Mouse (Mus musculus) kidney, embryonic 14.5 days (tissue): Measurements from ENCODE around the gene Slc1a3. TPM values are rescaled to one million over a fixed set of nuclear protein-coding genes. Genes with fewer than 3 reads are reported as not detected.
"Not testable (repeated sequence)": the region's sequence is repeated elsewhere in the genome, so short reads cannot be mapped to it uniquely, and the experiment has no call there.

Source experiments
- ATAC-seq: fragments of 200-750 bp; cut with Nextera tagmentation; 2 replicates; pipeline ENCODE4 v1.8.0; 2017; ENCODE audit warnings: moderate number of reproducible peaks, mild to moderate bottlenecking, moderate TSS enrichment, moderate library complexity; ENCODE audit not compliant: low FRiP score, low TSS enrichment
- H3K27ac ChIP-seq: fragments of 300-500 bp; sonication (generic); 2 replicates; pipeline ENCODE4 v1.5.1; 2014; ENCODE audit warnings: low read depth, mild to moderate bottlenecking, low read length, moderate library complexity, mixed read lengths
- H3K27me3 ChIP-seq: fragments of 300-500 bp; sonication (generic); 2 replicates; pipeline ENCODE4 v1.6.1; 2014; ENCODE audit warnings: mild to moderate bottlenecking, low read length; ENCODE audit not compliant: control insufficient read depth, insufficient read depth
- H3K36me3 ChIP-seq: fragments of 300-500 bp; sonication (generic); 2 replicates; pipeline ENCODE4 v1.6.1; 2014; ENCODE audit warnings: low read length, mixed read lengths; ENCODE audit not compliant: control insufficient read depth, insufficient read depth
- H3K4me1 ChIP-seq: fragments of 300-500 bp; sonication (generic); 2 replicates; pipeline ENCODE4 v1.6.1; 2014; ENCODE audit warnings: low read length, mixed read lengths; ENCODE audit not compliant: control insufficient read depth, insufficient read depth
- H3K4me2 ChIP-seq: fragments of 300-500 bp; sonication (generic); replicated peaks from 2 replicates; pipeline ENCODE4 v1.6.1; 2014; ENCODE audit warnings: low read depth, mild to moderate bottlenecking, low read length
- H3K4me3 ChIP-seq: fragments of 300-500 bp; sonication (generic); 2 replicates; pipeline ENCODE4 v1.5.1; 2014; ENCODE audit warnings: mild to moderate bottlenecking, low read length
- H3K9ac ChIP-seq: fragments of 300-500 bp; sonication (generic); 2 replicates; pipeline ENCODE4 v1.6.1; 2014; ENCODE audit warnings: low read depth, mild to moderate bottlenecking, low read length, moderate library complexity
- H3K9me3 ChIP-seq: fragments of 300-500 bp; sonication (generic); 2 replicates; pipeline ENCODE4 v1.6.1; 2016; ENCODE audit warnings: low read length; ENCODE audit not compliant: control insufficient read depth
- WGBS: fragments of 180-500 bp; shearing (Covaris S2); extraction: QIAGEN DNeasy Blood & Tissue Kit; methylation state at CpG from one replicate; pipeline ENCODE4 v1.1.7; 2014; 5-methylcytosine and 5-hydroxymethylcytosine counted together
- polyA plus RNA-seq: library from polyadenylated mRNA; unstranded; fragments of >200 nt; fragmentation: Nextera tagmentation; extraction: Ambion mirVana; gene quantifications from 2 replicates; pipeline ENCODE4 v1.2.1, GENCODE M21; 2014

Slc1a3 gene
- polyA plus RNA-seq, 1 experiment from 2014 or later: 16.8 TPM

- 65% methylated on average over 2 of the region's 2 CpGs for WGBS
- H3K4me2 ChIP-seq: no peak overlapping the region
- no peak for ATAC-seq
These were observed 1.9 kb upstream of the Slc1a3 start for GRCm38 (mm10) chr15:8712433-8712984.

GRCm38 (mm10) chr15:8711630-8712310 lies 1.2 kb upstream of the Slc1a3 start:
- Histone ChIP-seq H3K27me3 (no peaks in the 10 kb centered on the region), H3K27ac (no peak overlapping the region), H3K4me1 (no peaks in the 10 kb centered on the region), H3K4me3 (no peak overlapping the region), H3K4me2 (no peak overlapping the region), H3K36me3 (no peaks in the 10 kb centered on the region), H3K9ac (no peak overlapping the region), H3K9me3 (no peaks in the 10 kb centered on the region)
- 62% methylated on average over 9 of the region's 9 CpGs for WGBS
- ATAC-seq: no peak

More at GRCm38 (mm10) chr15:8712433-8712984, 1.9 kb upstream of the Slc1a3 start:
- H3K27me3 ChIP-seq: no peaks in the 10 kb centered on the region
- no peaks in the 10 kb centered on the region for H3K4me1 ChIP-seq
- H3K9ac ChIP-seq: no peak overlapping the region
- no peak overlapping the region for H3K4me3 ChIP-seq
- H3K36me3 ChIP-seq: no peaks in the 10 kb centered on the region
- no peaks in the 10 kb centered on the region for H3K9me3 ChIP-seq
- H3K27ac ChIP-seq: no peak overlapping the region

GRCm38 (mm10) chr15:8709578-8709977 lies 986 bp downstream of the Slc1a3 start:
- Histone ChIP-seq H3K9ac (peak overlapping the region; percentile 47; the same call in 1 of the 2 replicates), H3K27ac (no peak overlapping the region), H3K4me1 (no peaks in the 10 kb centered on the region), H3K4me2 (peak overlapping the region; percentile 87), H3K36me3 (no peaks in the 10 kb centered on the region), H3K4me3 (peak overlapping the region; percentile 60), H3K27me3 (no peaks in the 10 kb centered on the region), H3K9me3 (no peaks in the 10 kb centered on the region)
- no peak; the same call in 1 of the 2 replicates for ATAC-seq
- under 1% methylated on average over 11 of the region's 11 CpGs for WGBS

- ATAC-seq: no peak
- Histone ChIP-seq H3K4me2 (no peak overlapping the region), H3K9me3 (no peaks in the 10 kb centered on the region), H3K36me3 (no peaks in the 10 kb centered on the region), H3K27me3 (no peaks in the 10 kb centered on the region), H3K9ac (no peak overlapping the region), H3K4me1 (no peaks in the 10 kb centered on the region), H3K4me3 (no peak overlapping the region), H3K27ac (no peak overlapping the region)
- 91% methylated on average over 5 of the region's 5 CpGs for WGBS
These were observed 4.0 kb downstream of the Slc1a3 start for GRCm38 (mm10) chr15:8706613-8707012.

- Histone ChIP-seq H3K36me3 (no peaks in the 10 kb centered on the region), H3K9ac (no peak overlapping the region), H3K27ac (no peak overlapping the region), H3K4me3 (no peak overlapping the region), H3K4me2 (no peak overlapping the region), H3K9me3 (no peaks in the 10 kb centered on the region), H3K4me1 (no peaks in the 10 kb centered on the region), H3K27me3 (no peaks in the 10 kb centered on the region)
- WGBS: 86% methylated on average over 4 of the region's 4 CpGs
- ATAC-seq: no peak
These were observed 4.4 kb downstream of the Slc1a3 start for GRCm38 (mm10) chr15:8706178-8706577.

- not testable (repeated sequence) for ATAC-seq, H3K27ac ChIP-seq, H3K36me3 ChIP-seq, H3K4me3 ChIP-seq, H3K4me2 ChIP-seq, H3K9me3 ChIP-seq, H3K9ac ChIP-seq, H3K4me1 ChIP-seq, H3K27me3 ChIP-seq
- WGBS: 100% methylated on average over 1 of the region's 1 CpGs
These were observed 5.0 kb downstream of the Slc1a3 start for GRCm38 (mm10) chr15:8705560-8705959.

- H3K4me1 ChIP-seq: no peaks in the 10 kb centered on the region
- H3K9me3 ChIP-seq: no peaks in the 10 kb centered on the region
- 40% methylated on average over 3 of the region's 3 CpGs for WGBS
- no peak overlapping the region for H3K9ac ChIP-seq
- no peak overlapping the region for H3K4me3 ChIP-seq
- H3K36me3 ChIP-seq: no peaks in the 10 kb centered on the region
- no peak for ATAC-seq
- no peak overlapping the region for H3K27ac ChIP-seq
- H3K27me3 ChIP-seq: no peaks in the 10 kb centered on the region
- H3K4me2 ChIP-seq: no peak overlapping the region
These were observed 12.6 kb downstream of the Slc1a3 start for GRCm38 (mm10) chr15:8697976-8698375.

- no peak overlapping the region for H3K27ac ChIP-seq
These were observed 13.1 kb downstream of the Slc1a3 start for GRCm38 (mm10) chr15:8697500-8697899.

GRCm38 (mm10) chr15:8690141-8690540 lies 20.4 kb downstream of the Slc1a3 start:
- H3K9me3 ChIP-seq, H3K4me1 ChIP-seq, H3K4me3 ChIP-seq, H3K27ac ChIP-seq, H3K27me3 ChIP-seq, H3K4me2 ChIP-seq, H3K9ac ChIP-seq, H3K36me3 ChIP-seq, ATAC-seq: not testable (repeated sequence)
- WGBS: 86% methylated on average over 6 of the region's 6 CpGs

More at GRCm38 (mm10) chr15:8697500-8697899, 13.1 kb downstream of the Slc1a3 start:
- Histone ChIP-seq H3K4me2 (no peak overlapping the region), H3K27me3 (no peaks in the 10 kb centered on the region), H3K9ac (no peak overlapping the region), H3K36me3 (no peaks in the 10 kb centered on the region), H3K4me1 (no peaks in the 10 kb centered on the region), H3K9me3 (no peaks in the 10 kb centered on the region), H3K4me3 (no peak overlapping the region)
- no peak for ATAC-seq
- 65% methylated on average over 3 of the region's 3 CpGs for WGBS
